Mouse (Mus musculus): Measurements from ENCODE around the gene Tcl1. TPM values are rescaled to one million over a fixed set of nuclear protein-coding genes. Genes with fewer than 3 reads are reported as not detected.
A peak's percentile ranks its signal among the peaks of the same experiment; 100 is the strongest.

The Tcl1 gene
- total RNA-seq (2014; fragmentation: Nextera tagmentation) (not detected in 2 replicates), total RNA-seq (2017) (0.29 and 0.49 TPM in 2 replicates), polyA plus RNA-seq (2012) (not detected in 2 replicates)

DNA sequence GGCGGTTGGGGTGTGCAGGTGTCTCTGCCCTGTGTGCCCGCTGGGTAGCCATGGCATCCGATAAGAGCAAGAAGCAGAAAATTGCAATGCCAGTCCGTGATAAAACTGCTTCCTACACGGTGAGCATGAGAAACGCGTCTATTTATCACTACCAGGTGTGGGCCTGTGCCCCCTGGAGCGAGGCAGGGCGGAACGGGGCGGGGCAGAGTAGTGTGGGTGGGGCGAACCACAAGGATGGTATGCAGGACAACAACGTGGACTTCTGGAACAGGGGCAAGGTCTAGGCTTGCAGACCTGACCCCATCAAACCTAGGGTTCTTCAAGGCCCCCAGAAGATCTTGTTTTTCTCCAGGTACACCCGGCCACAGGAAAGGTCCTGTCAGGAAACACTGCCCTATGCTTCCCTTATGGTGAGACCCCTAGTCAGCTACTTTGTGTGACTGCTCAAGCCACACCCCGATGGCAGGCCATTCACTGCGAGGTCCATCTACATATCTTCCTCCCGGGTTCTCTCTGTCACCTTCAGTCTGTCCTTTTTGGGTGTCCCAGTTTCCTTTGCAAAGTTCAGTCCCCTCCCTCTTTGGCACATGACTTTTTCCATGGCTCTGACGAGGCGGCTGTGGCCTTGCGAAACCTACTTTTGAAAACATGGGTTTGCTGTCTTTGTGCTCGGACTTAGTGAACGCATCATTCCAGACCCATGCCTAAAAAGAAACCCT lies at the start of gene Tcl1:
Gene Tcl1, minus strand, starts transcription at position 193 of the 719 bp plus-strand sequence.
- H3K9me3 ChIP-seq (replicated peaks), result peaks cover 69% of the 10 kb centered on the region
- H3K4me3 ChIP-seq (ENCODE audit: low read depth, low read length), result no peak within 1 kb of the TSS; the same call in 1 of the 2 replicates
- DNase-seq (ENCODE audit: low spot score) (no peak), ATAC-seq (ENCODE audit: extremely low read depth, insufficient number of reproducible peaks, low FRiP score, poor library complexity, severe bottlenecking) (no peak)
- no peaks in the 10 kb centered on the region for H3K36me3 ChIP-seq (replicated peaks)
- no peak for TF ChIP-seq GATA2 (IDR thresholded peaks at IDR 0.05; ENCODE audit: borderline replicate concordance, low read depth, low read length)
- no peaks in the 10 kb centered on the region for H3K4me1 ChIP-seq (ENCODE audit: insufficient read depth, low read depth, low read length)
- peaks cover 3% of the 10 kb centered on the region; the same call in 1 of the 2 replicates for H3K27me3 ChIP-seq (ENCODE audit: insufficient read depth, low read length)

- H3K9me3 ChIP-seq (replicated peaks), result peaks cover 91% of the 10 kb centered on the region
- TF ChIP-seq TAL1 (conservative IDR thresholded peaks at IDR 0.05; ENCODE audit: low read depth, low read length) (no peak), GATA1 (IDR thresholded peaks at IDR 0.05; ENCODE audit: borderline replicate concordance, low read length) (no peak), GATA2 (IDR thresholded peaks at IDR 0.05; ENCODE audit: borderline replicate concordance, low read depth, low read length) (no peak), CTCF (IDR thresholded peaks at IDR 0.05; ENCODE audit: low read depth, low read length) (no peak), POLR2AphosphoS5 (IDR thresholded peaks at IDR 0.05; ENCODE audit: insufficient replicate concordance, low read depth, low read length) (no peak)
- no peaks in the 10 kb centered on the region for H3K36me3 ChIP-seq (replicated peaks)
Observed at GRCm38 (mm10) chr12:105271016-105271965, 48.7 kb upstream of the Tcl1 start.

DNA sequence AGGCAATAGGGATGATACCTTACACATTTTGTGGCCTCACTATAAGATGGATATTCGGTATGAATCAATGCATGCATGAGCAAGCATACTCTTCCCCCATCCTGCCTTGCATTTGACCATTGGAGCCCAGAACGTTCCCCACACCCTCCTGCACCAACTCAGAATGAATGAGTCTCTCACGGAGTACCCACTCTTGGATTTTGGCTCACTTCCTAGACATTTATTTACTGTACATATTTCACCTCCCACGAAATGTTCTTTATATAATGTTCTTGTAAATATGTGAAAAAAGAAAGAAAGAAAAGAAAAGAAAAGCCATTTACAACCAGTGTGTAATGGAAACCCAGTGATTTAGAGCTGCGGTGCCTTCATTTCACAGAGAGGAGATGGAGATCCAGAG lies 44.5 kb upstream of the Tcl1 start:
- peaks cover 88% of the 10 kb centered on the region for H3K9me3 ChIP-seq (replicated peaks)
- H3K36me3 ChIP-seq (replicated peaks), result no peaks in the 10 kb centered on the region
- DNase-seq (ENCODE audit: low spot score), result no peak
- H3K27me3 ChIP-seq (ENCODE audit: insufficient read depth, low read length), result no peaks in the 10 kb centered on the region
- no peak for ATAC-seq (ENCODE audit: extremely low read depth, insufficient number of reproducible peaks, low FRiP score, poor library complexity, severe bottlenecking)
- TF ChIP-seq POLR2AphosphoS5 (IDR thresholded peaks at IDR 0.05; ENCODE audit: insufficient replicate concordance, low read depth, low read length) (no peak), GATA2 (IDR thresholded peaks at IDR 0.05; ENCODE audit: borderline replicate concordance, low read depth, low read length) (no peak), CTCF (IDR thresholded peaks at IDR 0.05; ENCODE audit: low read depth, low read length) (no peak), GATA1 (IDR thresholded peaks at IDR 0.05; ENCODE audit: borderline replicate concordance, low read length) (no peak), TAL1 (conservative IDR thresholded peaks at IDR 0.05; ENCODE audit: low read depth, low read length) (no peak)
- H3K4me3 ChIP-seq (ENCODE audit: low read depth, low read length), result no peak overlapping the region
- no peaks in the 10 kb centered on the region for H3K4me1 ChIP-seq (ENCODE audit: insufficient read depth, low read depth, low read length)

More at GRCm38 (mm10) chr12:105271016-105271965, 48.7 kb upstream of the Tcl1 start:
- Histone ChIP-seq H3K27me3 (ENCODE audit: insufficient read depth, low read length) (no peaks in the 10 kb centered on the region), H3K4me1 (ENCODE audit: insufficient read depth, low read depth, low read length) (no peaks in the 10 kb centered on the region), H3K4me3 (ENCODE audit: low read depth, low read length) (no peak overlapping the region)
- no peak for ATAC-seq (ENCODE audit: extremely low read depth, insufficient number of reproducible peaks, low FRiP score, poor library complexity, severe bottlenecking)
- no peak for DNase-seq (ENCODE audit: low spot score)

DNA sequence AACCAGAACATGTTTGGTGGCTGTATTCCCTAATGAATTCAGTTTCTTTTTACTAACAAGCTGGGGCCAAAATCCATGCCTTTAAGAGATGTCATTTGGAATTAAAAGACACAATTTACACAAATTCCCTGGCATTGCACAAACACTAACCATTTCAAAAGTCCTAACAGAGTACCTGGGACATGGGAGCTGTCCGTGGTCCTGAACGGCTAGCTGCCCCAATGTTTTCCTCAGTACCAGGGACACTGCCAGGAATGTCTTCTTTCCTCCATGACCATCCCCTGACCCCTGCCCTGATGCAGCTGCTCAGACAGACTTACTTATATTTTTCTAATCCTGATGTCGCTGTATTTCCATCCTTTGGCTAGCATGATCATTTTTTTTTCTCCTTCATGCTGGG lies 43.5 kb upstream of the Tcl1 start:
- peaks cover 88% of the 10 kb centered on the region for H3K9me3 ChIP-seq (replicated peaks)
- no peaks in the 10 kb centered on the region for H3K4me1 ChIP-seq (ENCODE audit: insufficient read depth, low read depth, low read length)
- ATAC-seq (ENCODE audit: extremely low read depth, insufficient number of reproducible peaks, low FRiP score, poor library complexity, severe bottlenecking) (no peak), DNase-seq (ENCODE audit: low spot score) (no peak)
- H3K36me3 ChIP-seq (replicated peaks), result no peaks in the 10 kb centered on the region
- TF ChIP-seq GATA2 (IDR thresholded peaks at IDR 0.05; ENCODE audit: borderline replicate concordance, low read depth, low read length) (no peak), GATA1 (IDR thresholded peaks at IDR 0.05; ENCODE audit: borderline replicate concordance, low read length) (no peak), POLR2AphosphoS5 (IDR thresholded peaks at IDR 0.05; ENCODE audit: insufficient replicate concordance, low read depth, low read length) (no peak), CTCF (IDR thresholded peaks at IDR 0.05; ENCODE audit: low read depth, low read length) (no peak), TAL1 (conservative IDR thresholded peaks at IDR 0.05; ENCODE audit: low read depth, low read length) (no peak)
- no peak overlapping the region for H3K4me3 ChIP-seq (ENCODE audit: low read depth, low read length)
- H3K27me3 ChIP-seq (ENCODE audit: insufficient read depth, low read length), result no peaks in the 10 kb centered on the region

- no peaks in the 10 kb centered on the region for H3K36me3 ChIP-seq (replicated peaks)
- no peak for TF ChIP-seq GATA2 (IDR thresholded peaks at IDR 0.05; ENCODE audit: borderline replicate concordance, low read depth, low read length)
- ATAC-seq (ENCODE audit: extremely low read depth, insufficient number of reproducible peaks, low FRiP score, poor library complexity, severe bottlenecking) (no peak), DNase-seq (ENCODE audit: low spot score) (no peak)
- H3K4me3 ChIP-seq (ENCODE audit: low read depth, low read length), result no peak overlapping the region
- no peaks in the 10 kb centered on the region for H3K4me1 ChIP-seq (ENCODE audit: insufficient read depth, low read depth, low read length)
- H3K27me3 ChIP-seq (ENCODE audit: insufficient read depth, low read length), result no peaks in the 10 kb centered on the region
- peaks cover 77% of the 10 kb centered on the region for H3K9me3 ChIP-seq (replicated peaks)
Observed at GRCm38 (mm10) chr12:105259221-105259620, 36.6 kb upstream of the Tcl1 start.

DNA sequence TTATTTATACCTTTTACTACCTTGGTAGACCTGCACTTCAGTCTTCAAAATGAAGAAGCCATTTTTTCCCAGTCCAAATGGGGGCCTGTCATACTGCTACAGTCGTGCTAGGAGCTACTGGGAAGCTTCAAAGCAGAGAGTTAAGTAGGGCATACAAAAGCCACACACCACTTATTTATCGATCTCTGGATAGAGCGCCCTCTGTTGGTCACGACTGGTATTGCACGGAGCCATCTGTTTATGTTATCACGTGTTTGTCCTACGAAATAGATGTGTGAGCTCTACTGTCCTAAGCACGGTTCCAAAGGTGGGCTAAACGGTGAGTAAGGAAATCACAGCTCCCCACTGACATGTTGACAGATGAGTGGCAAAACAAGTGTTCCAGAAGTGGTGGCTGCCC lies 36.2 kb upstream of the Tcl1 start:
- Histone ChIP-seq H3K36me3 (replicated peaks) (no peaks in the 10 kb centered on the region), H3K4me1 (ENCODE audit: insufficient read depth, low read depth, low read length) (no peaks in the 10 kb centered on the region), H3K27me3 (ENCODE audit: insufficient read depth, low read length) (no peaks in the 10 kb centered on the region), H3K9me3 (replicated peaks) (peaks cover 77% of the 10 kb centered on the region), H3K4me3 (ENCODE audit: low read depth, low read length) (no peak overlapping the region)
- DNase-seq (ENCODE audit: low spot score) (no peak), ATAC-seq (ENCODE audit: extremely low read depth, insufficient number of reproducible peaks, low FRiP score, poor library complexity, severe bottlenecking) (no peak)
- no peak for TF ChIP-seq TAL1 (conservative IDR thresholded peaks at IDR 0.05; ENCODE audit: low read depth, low read length)
- peak; percentile 72 for TF ChIP-seq CTCF (IDR thresholded peaks at IDR 0.05; ENCODE audit: low read depth, low read length)
- no peak for TF ChIP-seq POLR2AphosphoS5 (IDR thresholded peaks at IDR 0.05; ENCODE audit: insufficient replicate concordance, low read depth, low read length)
- no peak for TF ChIP-seq GATA1 (IDR thresholded peaks at IDR 0.05; ENCODE audit: borderline replicate concordance, low read length)
